Comparison of ENCODE assay signal across 6 mouse cellular contexts in genomic region chr1:127541522-127541921, GRCm38 (mm10).
"Had no signal": no experiment of that assay in that cellular context is flagged by ENCODE, and none has a peak within 500 bp of the region (broad histone marks: within the 10 kb centered on the region; RNA-seq: fewer than 3 reads in every experiment).

No protein-coding gene starts in this region.

- DNase-seq: kidney, postnatal 10 days; kidney, postnatal 4 days; lung, adult 2 months; lung, postnatal 4 days; thymus, adult 2 months; thymus, postnatal 36 days had no signal
